Mouse (Mus musculus): ENCODE results near the gene Tgif2.
A peak's percentile ranks its signal among the peaks of the same experiment; 100 is the strongest.
"Not testable (repeated sequence)": the region's sequence is repeated elsewhere in the genome, so short reads cannot be mapped to it uniquely, and the experiment has no call there.

The Tgif2 gene

GRCm38 (mm10) chr2:156877726-156878125 lies 37.9 kb downstream of the Tgif2 start:
- no peak for DNase-seq

GRCm38 (mm10) chr2:156879541-156879940 lies 39.7 kb downstream of the Tgif2 start:
- no peak for DNase-seq

- DNase-seq = no peak
These were observed 42.7 kb downstream of the Tgif2 start for GRCm38 (mm10) chr2:156882431-156883001.

GRCm38 (mm10) chr2:156884396-156885211 lies 44.8 kb downstream of the Tgif2 start:
- no peak for DNase-seq

GRCm38 (mm10) chr2:156885666-156886065 lies 45.9 kb downstream of the Tgif2 start:
- DNase-seq = not testable (repeated sequence)

- DNase-seq = no peak
These were observed 46.4 kb downstream of the Tgif2 start for GRCm38 (mm10) chr2:156886084-156886631.

GRCm38 (mm10) chr2:156887017-156887416 lies 47.2 kb downstream of the Tgif2 start, which contains the start of gene Sla2:
Sla2 (minus strand) TSS chr2:156887192.
- DNase-seq = no peak

- no peak for DNase-seq
These were observed 48.7 kb downstream of the Tgif2 start for GRCm38 (mm10) chr2:156888490-156888889.

GRCm38 (mm10) chr2:156892240-156892639 lies 52.4 kb downstream of the Tgif2 start:
- no peak for DNase-seq

GRCm38 (mm10) chr2:156892821-156893220 lies 53.0 kb downstream of the Tgif2 start:
- no peak for DNase-seq

- peak; percentile 25 for DNase-seq
These were observed 54.9 kb downstream of the Tgif2 start for GRCm38 (mm10) chr2:156894496-156895265.

- no peak for DNase-seq
These were observed 56.6 kb downstream of the Tgif2 start for GRCm38 (mm10) chr2:156896384-156896914.

GRCm38 (mm10) chr2:156897034-156897433 lies 57.2 kb downstream of the Tgif2 start:
- no peak for DNase-seq

- no peak for DNase-seq
These were observed 58.6 kb downstream of the Tgif2 start for GRCm38 (mm10) chr2:156898374-156898773.

GRCm38 (mm10) chr2:156899184-156899583 lies 59.4 kb downstream of the Tgif2 start:
- DNase-seq = no peak

- no peak for DNase-seq
These were observed 61.5 kb downstream of the Tgif2 start for GRCm38 (mm10) chr2:156901344-156901743.

GRCm38 (mm10) chr2:156901883-156902282 lies 62.1 kb downstream of the Tgif2 start:
- DNase-seq = no peak

- DNase-seq = not testable (repeated sequence)
These were observed 62.6 kb downstream of the Tgif2 start for GRCm38 (mm10) chr2:156902411-156902810.

- no peak for DNase-seq
These were observed 63.6 kb downstream of the Tgif2 start for GRCm38 (mm10) chr2:156903367-156903766.
